Mouse (Mus musculus): ENCODE data around the gene Ros1.

Ros1 gene

DNA sequence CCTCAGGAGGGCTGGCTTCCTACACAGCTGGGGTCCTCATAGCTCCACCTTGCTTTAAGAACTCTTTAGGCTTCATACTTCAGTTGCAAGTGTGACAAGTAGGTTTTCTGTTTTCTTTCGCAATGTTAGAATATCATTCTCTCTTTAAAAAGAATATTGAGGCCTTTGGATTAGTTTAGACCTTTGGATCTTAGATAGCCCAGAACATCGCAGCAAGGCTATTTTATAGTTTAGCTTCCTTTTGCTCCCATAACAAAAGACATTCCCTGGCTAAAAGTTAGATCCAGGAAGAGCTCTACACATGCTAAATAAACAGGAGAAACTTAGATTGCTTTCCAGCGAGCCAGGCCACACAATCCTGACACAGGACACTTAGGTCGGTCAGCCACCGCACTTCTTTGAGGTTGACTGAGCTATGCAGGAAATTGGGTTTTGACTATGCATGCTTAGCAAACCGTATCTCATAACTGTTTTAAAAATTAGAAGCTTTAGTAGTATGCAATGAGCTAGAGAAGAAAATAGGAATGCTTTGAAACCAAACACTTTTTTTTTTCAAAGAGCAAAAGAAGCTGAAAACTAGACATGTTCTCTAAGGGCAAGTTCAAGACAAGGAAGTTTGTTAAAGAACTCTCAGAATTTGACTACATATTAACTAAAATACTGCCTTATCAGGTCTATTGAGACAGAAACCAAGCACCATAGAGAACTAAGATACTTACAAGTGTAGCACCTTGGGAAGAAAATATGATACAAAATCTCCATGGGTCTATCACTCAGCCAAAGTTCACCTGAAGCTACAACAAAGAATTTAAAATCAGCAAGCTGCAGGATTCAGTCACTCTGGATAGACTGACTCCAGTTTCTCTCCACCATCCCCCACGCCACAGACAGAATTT is at the start of gene Ros1:
Gene Ros1 (minus strand): TSS at position 288 of the 896 bp plus-strand sequence.
- no peak for DNase-seq

DNA sequence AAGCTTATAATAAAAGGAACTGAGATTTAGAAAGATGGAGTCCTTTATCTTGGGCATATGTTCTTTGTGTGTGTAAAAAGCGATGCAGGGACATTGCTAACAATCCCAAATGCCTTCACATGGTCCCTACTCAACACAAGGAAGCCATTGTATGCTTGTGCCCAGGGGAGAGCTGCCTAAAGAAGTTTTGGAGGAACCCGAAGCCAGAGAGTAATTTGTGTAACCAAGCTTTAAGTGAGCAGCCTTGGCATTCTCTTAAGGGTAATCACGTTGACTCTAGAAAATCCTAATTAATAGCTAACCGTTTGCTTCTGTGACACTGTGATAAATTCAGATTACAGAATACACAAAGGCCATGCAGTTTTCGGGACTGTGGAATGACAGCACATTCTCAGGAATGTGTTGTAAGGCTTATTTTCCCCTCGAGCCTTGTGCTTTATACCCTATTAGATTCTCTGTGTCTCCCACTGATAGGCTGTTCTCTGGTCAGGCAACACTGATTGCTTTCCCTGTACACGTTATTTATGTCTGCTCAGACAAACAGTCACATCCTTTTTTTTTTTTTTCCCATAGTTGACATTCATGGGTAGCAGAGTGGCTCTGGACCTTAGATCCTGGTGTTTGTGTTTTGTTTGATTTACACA is 47.8 kb upstream of the Ros1 start:
- DNase-seq, result no peak

DNA sequence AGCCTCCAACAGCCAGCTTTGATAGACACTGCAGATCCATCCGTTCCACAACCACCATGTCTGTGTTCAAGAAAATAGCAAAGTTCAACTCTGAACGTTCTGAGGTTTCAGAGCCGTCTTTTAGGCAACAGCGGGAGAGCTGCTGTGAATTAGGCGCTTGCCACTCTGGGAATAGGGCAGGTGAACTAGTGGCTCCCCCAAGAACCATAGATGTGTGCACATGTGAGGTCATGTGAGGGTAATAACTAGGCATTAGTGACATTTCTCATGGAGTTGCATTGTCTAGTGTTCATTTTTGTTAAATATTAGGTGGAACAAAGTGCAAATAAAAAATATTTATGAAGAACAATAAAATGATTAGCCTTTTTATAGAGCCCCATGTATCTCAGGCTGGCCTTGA is 47.0 kb upstream of the Ros1 start:
- no peak for DNase-seq

DNA sequence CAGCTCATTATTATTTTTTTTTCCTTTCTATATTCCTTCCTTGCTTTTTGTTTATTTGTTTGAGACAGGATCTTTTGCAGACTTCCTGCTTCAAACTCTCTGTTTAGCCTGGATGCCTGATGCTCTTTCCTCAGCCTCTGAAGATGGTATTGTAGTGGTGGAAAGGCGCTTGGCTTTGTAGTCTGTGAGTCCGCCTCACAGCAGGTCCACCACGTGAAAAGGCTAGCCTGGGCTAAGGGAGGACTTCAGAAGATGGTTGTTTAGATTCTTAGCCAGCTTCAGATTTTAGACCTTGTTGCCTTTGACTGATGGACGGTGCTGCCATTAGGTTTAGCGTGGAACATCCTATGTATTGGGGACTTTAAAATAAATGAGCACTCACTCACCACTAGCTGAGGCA is 40.4 kb upstream of the Ros1 start:
- no peak for DNase-seq

DNA sequence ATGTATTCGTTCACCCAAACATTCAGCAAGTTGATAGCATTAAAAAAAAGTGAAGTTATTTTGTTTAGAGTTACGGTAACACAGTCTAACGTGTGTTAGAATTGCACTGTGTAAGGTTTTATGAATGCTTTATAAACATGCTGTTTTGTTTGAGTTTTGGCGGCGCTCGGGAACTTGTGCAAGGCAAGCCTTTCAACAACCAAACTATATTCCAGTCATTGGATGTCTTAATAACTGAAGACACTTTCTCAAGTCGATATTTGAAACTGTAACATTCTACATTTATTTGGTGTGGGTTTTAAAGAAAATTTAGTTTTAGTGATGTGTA is 39.6 kb upstream of the Ros1 start:
- DNase-seq, result no peak

DNA sequence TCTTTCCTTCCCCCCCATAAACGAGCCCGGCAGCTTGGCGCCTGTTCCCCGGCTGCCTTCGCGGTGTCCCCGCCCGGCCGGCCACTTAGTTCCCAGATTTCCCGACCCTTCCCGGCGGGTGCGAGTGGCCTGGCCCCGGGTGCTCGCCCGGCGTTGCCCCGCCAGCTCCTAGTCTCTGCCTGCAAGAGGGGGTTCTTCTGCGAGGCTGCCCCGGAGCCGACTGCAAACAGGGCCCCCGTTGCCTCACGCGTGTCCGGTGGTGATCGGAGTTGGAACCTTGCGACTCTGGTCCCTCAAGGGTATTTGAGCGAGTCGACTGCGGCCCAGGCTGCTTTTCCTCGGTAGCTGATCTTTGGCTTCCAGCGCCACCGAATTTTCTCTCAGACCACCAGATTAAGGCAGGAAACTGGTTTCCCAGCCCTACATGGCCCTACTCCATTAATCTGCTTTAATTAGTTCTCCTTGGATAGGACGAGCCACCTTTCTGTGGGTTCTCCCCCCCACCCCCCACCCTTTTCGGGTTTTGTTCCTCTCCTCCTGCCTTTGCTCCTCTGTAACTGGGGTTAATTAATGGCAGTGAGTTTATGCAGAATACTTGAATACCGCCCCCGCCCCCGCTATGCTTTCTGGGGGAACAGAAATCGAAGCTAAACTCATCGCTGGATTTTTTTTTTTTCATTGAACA is 39.1 kb upstream of the Ros1 start:
- peak; percentile 38 for DNase-seq

- DNase-seq, result peak; percentile 86
Measured at GRCm38 (mm10) chr10:52233301-52233968, 38.4 kb upstream of the Ros1 start, which contains the start of gene Dcbld1. Dcbld1 (plus strand) TSS chr10:52233619.

- peak; percentile 88 for DNase-seq
Measured at GRCm38 (mm10) chr10:52232196-52233176, 37.4 kb upstream of the Ros1 start.

GRCm38 (mm10) chr10:52219600-52219999 is 24.6 kb upstream of the Ros1 start:
- DNase-seq, result no peak

DNA sequence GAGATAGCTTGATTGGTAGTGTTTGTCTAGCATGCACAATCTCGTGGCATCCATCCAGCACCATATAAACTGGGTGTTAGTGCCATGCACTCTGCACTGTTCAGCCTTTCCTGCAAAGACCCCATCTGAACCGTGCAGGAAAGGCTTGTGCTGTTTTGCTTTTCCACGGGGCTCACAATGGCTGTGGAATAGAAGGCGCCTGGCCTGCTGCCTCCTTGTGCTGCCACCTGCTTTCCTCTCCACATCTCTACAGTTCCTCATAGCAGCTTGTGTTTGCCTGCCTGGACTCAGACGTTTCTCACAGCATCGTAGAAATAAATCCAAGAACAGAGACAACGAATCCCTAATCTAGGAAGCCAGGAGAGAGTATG is 22.5 kb upstream of the Ros1 start:
- DNase-seq, result no peak

GRCm38 (mm10) chr10:52216797-52217563 is 21.9 kb upstream of the Ros1 start:
- peak; percentile 67 for DNase-seq

DNA sequence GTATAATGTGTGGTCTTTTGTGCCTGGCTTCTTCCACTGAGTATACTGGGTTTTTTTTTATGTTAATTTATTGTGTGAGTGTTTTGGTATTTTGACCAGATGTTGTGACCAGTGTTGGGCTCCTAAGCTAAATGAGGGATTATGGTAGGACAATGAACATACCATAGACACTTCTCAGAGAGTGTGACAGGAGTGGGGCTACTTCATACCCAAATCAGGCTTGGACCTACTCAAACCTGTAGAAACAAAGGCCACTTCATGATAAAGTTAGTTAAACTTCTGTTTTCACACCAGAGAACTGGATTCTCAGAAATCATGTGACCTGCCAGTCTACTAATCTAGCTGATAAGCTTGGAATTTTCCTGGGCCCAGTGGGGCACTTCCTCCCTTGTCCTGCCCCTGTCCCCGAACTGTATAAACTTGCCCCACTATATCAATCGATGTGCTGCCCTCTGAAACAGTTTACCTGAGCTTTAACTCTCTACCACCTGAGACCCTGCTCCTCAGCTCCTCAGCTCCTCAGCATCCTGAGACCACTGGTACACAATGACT is 20.3 kb upstream of the Ros1 start:
- no peak for DNase-seq

- no peak for DNase-seq
Measured at GRCm38 (mm10) chr10:52204006-52204405, 9.0 kb upstream of the Ros1 start.

GRCm38 (mm10) chr10:52185900-52186299 is 9.1 kb downstream of the Ros1 start:
- DNase-seq, result no peak

DNA sequence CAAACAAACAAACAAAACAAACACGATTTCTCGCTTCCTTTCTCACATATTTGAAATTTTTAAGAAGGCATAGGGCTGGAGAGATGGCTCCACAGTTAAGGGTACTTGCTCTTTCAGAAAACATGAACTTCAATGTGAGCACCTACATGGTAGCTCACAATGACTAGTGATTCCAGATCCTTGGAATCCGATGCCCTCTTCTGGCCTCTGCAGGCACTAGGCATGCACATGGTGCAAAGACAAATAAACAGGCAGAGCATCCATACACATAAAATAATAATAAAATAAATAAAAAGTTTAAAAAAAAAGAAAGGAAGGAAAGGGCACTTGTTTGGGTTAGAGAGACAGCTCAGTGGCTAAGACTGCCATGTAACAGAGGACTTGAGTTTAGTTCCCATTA is 12.2 kb downstream of the Ros1 start:
- DNase-seq, result no peak

GRCm38 (mm10) chr10:52174376-52174775 is 20.7 kb downstream of the Ros1 start:
- no peak for DNase-seq

- no peak for DNase-seq
Measured at GRCm38 (mm10) chr10:52170489-52170888, 24.6 kb downstream of the Ros1 start.

DNA sequence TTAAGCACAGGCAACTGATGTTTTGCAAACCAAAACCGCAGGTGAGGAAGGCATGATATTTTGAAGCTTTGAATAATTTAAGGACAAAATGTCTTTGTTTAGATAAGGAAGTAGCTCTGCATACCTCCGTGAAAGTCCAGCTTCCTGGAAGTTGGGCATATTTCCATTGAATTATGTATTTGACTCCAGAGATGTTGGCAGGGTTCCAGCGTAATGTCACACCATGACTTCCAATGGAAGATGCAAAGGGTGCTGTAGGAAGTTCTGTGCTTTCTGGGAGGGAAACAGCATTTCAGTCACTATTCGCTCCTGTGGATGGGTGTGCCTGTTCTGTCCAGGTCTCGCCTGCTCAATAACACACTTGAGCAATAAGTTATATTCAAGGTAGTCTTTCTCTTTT is 25.2 kb downstream of the Ros1 start:
- DNase-seq, result no peak

DNA sequence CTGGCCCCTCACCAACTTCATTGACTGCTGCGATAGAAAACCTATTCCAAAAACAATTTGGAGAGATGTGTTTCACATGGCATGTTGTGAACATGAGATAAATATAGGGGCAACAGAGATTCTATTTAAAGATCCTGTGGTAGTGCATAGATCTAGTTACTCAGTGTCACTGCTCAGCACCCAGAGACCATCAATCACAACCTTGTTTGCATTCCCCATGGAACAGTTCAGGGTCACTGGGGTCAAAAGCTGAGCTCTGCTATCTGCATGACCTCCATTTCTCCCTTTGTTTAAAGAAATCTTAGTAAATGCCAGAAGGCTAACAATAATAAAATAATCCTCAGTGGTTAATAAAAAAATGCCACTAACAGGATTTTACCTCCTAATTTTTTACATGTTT is 29.7 kb downstream of the Ros1 start:
- DNase-seq, result no peak

DNA sequence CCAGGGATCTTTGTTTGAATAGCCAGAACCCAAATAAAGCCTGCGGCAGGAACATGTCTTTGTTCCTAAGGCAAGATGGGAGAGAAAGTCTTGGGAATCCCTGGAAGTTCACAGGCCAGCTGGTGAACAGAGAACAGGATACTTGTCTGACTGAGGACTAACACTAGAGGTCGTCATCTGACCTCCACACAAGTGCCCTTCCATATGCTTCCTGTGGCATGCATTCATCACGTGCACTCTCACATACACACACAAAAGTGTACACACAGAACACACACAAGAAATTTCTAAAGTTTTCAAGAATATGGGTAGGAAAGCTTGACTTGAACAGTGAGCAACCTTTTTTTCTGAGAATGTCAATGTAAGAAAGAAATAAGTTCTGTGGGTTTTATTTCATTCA is 34.4 kb downstream of the Ros1 start:
- DNase-seq, result no peak

- no peak for DNase-seq
Measured at GRCm38 (mm10) chr10:52159704-52160103, 35.3 kb downstream of the Ros1 start.
